In genomic region chr7:28790066-28790806, GRCm38 (mm10) we compare ENCODE assay signal across 9 mouse cellular contexts. TPM values are rescaled to one million over a fixed set of nuclear protein-coding genes. Genes with fewer than 3 reads are reported as not detected.
DNase-seq lines count a peak whose midpoint lies in the region; ATAC-seq and TF ChIP-seq lines count a peak whose summit lies in the region.
"Had no signal": no experiment of that assay in that cellular context is flagged by ENCODE, and none has a peak within 500 bp of the region (broad histone marks: within the 10 kb centered on the region; RNA-seq: fewer than 3 reads in every experiment).

No protein-coding gene starts in this region.

- H3K9ac ChIP-seq in kidney, embryonic 16.5 days (replicated peaks; ENCODE audit: low read length) = no peak overlapping the region
- no peak overlapping the region for H3K9ac ChIP-seq in midbrain, postnatal 0 days (replicated peaks; ENCODE audit: low read length, poor library complexity, severe bottlenecking)

- H3K9me3 ChIP-seq in kidney, embryonic 16.5 days (ENCODE audit: low read length) = no peaks in the 10 kb centered on the region
- no peaks in the 10 kb centered on the region for H3K9me3 ChIP-seq in midbrain, postnatal 0 days (ENCODE audit: low read length)

- TF ChIP-seq CTCF in left cerebral cortex, adult 2 months (IDR thresholded peaks at IDR 0.05) = peak; percentile 4
- peak; percentile 62 for TF ChIP-seq CTCF in midbrain, postnatal 0 days (IDR thresholded peaks at IDR 0.05)

- ATAC-seq in kidney, embryonic 16.5 days (ENCODE audit: low FRiP score, low TSS enrichment) = peak; percentile 52; the same call in 1 of the 2 replicates
- no peak for ATAC-seq in midbrain, postnatal 0 days (ENCODE audit: low FRiP score)

- intact Hi-C loops in left cerebral cortex, adult 2 months (cut with DNase I) = no loop called here
- intact Hi-C loops in left cerebral cortex, postnatal 36 days (cut with DNase I) = no loop called here

- H3K27ac ChIP-seq in left cerebral cortex, adult 2 months = no peak overlapping the region
- 0 out of 2 replicates have a peak overlapping the region, but pooled peaks have one; percentile 11 for H3K27ac ChIP-seq in kidney, embryonic 16.5 days (ENCODE audit: low read length)
- no peak overlapping the region for H3K27ac ChIP-seq in midbrain, postnatal 0 days (ENCODE audit: low read depth, low read length)

- no peaks in the 10 kb centered on the region for H3K27me3 ChIP-seq in kidney, embryonic 16.5 days (ENCODE audit: insufficient read depth, low read length)
- no peaks in the 10 kb centered on the region for H3K27me3 ChIP-seq in midbrain, postnatal 0 days (ENCODE audit: insufficient read depth, low read length)

- H3K4me1 ChIP-seq in kidney, embryonic 16.5 days (ENCODE audit: insufficient read depth, low read length) = peaks cover 8% of the 10 kb centered on the region
- no peaks in the 10 kb centered on the region for H3K4me1 ChIP-seq in midbrain, postnatal 0 days (ENCODE audit: insufficient read depth, low read length)

- no peak overlapping the region for H3K4me3 ChIP-seq in left cerebral cortex, adult 2 months
- H3K4me3 ChIP-seq in kidney, embryonic 16.5 days (ENCODE audit: low read length) = no peak overlapping the region
- no peak overlapping the region for H3K4me3 ChIP-seq in midbrain, postnatal 0 days (ENCODE audit: low read depth, low read length)

- no peak for DNase-seq in left cerebral cortex, adult 2 months (ENCODE audit: extremely low spot score in 1 of 2, low spot score in 2 of 2)
- no peak for DNase-seq in left cerebral cortex, postnatal 36 days (ENCODE audit: low spot score in 2 of 2)
- peak; percentile 70 for DNase-seq in embryo, embryonic 10 days (ENCODE audit: low spot score)
- DNase-seq in midbrain, postnatal 0 days (ENCODE audit: low spot score) = no peak
- no peak for DNase-seq in frontal cortex, postnatal 36 days (ENCODE audit: low spot score in 2 of 2)
- no peak for DNase-seq in spleen, adult 18-20 months
- DNase-seq in adrenal gland, postnatal 10 days = no peak
- DNase-seq: layer of hippocampus, adult 9-11 months had no signal

- no peak overlapping the region for H3K4me2 ChIP-seq in kidney, embryonic 16.5 days (replicated peaks; ENCODE audit: low read depth, low read length)
- no peak overlapping the region for H3K4me2 ChIP-seq in midbrain, postnatal 0 days (ENCODE audit: low read depth, low read length, poor library complexity, severe bottlenecking)

- H3K36me3 ChIP-seq in kidney, embryonic 16.5 days (ENCODE audit: insufficient read depth, low read length) = peaks cover 5% of the 10 kb centered on the region; the same call in 1 of the 2 replicates
- peaks cover 12% of the 10 kb centered on the region for H3K36me3 ChIP-seq in midbrain, postnatal 0 days (ENCODE audit: insufficient read depth, low read length)

- WGBS in kidney, embryonic 16.5 days = 55% methylated on average over 8 of the region's 8 CpGs
- 53% methylated on average over 8 of the region's 8 CpGs for WGBS in midbrain, postnatal 0 days

RNA-seq across cellular contexts. Expression of gene Rinl, which starts 1.5 kb away (rescaled TPM):
- 1 to 10 TPM; 2.7 to 3.1 TPM for total RNA-seq in left cerebral cortex, adult 2 months (2021)
- 1 to 10 TPM; 2.3 to 3.1 TPM for total RNA-seq in left cerebral cortex, postnatal 36 days (2021)
- 7.0 and 7.7 TPM in 2 replicates for polyA plus RNA-seq in kidney, embryonic 16.5 days (2015; fragmentation: Nextera tagmentation; extraction: Ambion mirVana)
- 0.80 and 1.0 TPM in 2 replicates for total RNA-seq in midbrain, postnatal 0 days (2014; rRNA removed)
- 1.9 TPM in 2 replicates for polyA plus RNA-seq in midbrain, postnatal 0 days (2015; fragmentation: Nextera tagmentation; extraction: Ambion mirVana)
- total RNA-seq in adrenal gland, postnatal 10 days (2021) = 1 to 10 TPM; 3.7 to 4.9 TPM

RNA-seq across cellular contexts. Expression of gene Hnrnpl, which starts 18.1 kb away (rescaled TPM):
- 100 to 1,000 TPM; 434 to 438 TPM for total RNA-seq in left cerebral cortex, adult 2 months (2021)
- total RNA-seq in left cerebral cortex, postnatal 36 days (2021) = 100 to 1,000 TPM; 414 to 415 TPM
- polyA plus RNA-seq in kidney, embryonic 16.5 days (2015; fragmentation: Nextera tagmentation; extraction: Ambion mirVana) = 204 and 224 TPM in 2 replicates
- 253 and 265 TPM in 2 replicates for total RNA-seq in midbrain, postnatal 0 days (2014; rRNA removed)
- polyA plus RNA-seq in midbrain, postnatal 0 days (2015; fragmentation: Nextera tagmentation; extraction: Ambion mirVana) = 146 and 175 TPM in 2 replicates
- total RNA-seq in adrenal gland, postnatal 10 days (2021) = 100 to 1,000 TPM; 459 to 528 TPM

RNA-seq across cellular contexts. Expression of gene Nfkbib, which starts 22.9 kb away (rescaled TPM):
- 10 to 100 TPM; 34.8 to 36.8 TPM for total RNA-seq in left cerebral cortex, adult 2 months (2021)
- 10 to 100 TPM; 34.7 to 38.9 TPM for total RNA-seq in left cerebral cortex, postnatal 36 days (2021)
- polyA plus RNA-seq in kidney, embryonic 16.5 days (2015; fragmentation: Nextera tagmentation; extraction: Ambion mirVana) = 48.5 and 53.2 TPM in 2 replicates
- total RNA-seq in midbrain, postnatal 0 days (2014; rRNA removed) = 18.3 and 19.7 TPM in 2 replicates
- polyA plus RNA-seq in midbrain, postnatal 0 days (2015; fragmentation: Nextera tagmentation; extraction: Ambion mirVana) = 58.5 and 65.3 TPM in 2 replicates
- 10 to 100 TPM; 25.1 to 25.3 TPM for total RNA-seq in adrenal gland, postnatal 10 days (2021)

RNA-seq across cellular contexts. Expression of gene Sirt2, which starts 23.7 kb away (rescaled TPM):
- 100 to 1,000 TPM; 119 to 122 TPM for total RNA-seq in left cerebral cortex, adult 2 months (2021)
- total RNA-seq in left cerebral cortex, postnatal 36 days (2021) = 100 to 1,000 TPM; 142 to 169 TPM
- polyA plus RNA-seq in kidney, embryonic 16.5 days (2015; fragmentation: Nextera tagmentation; extraction: Ambion mirVana) = 67.3 and 75.0 TPM in 2 replicates
- total RNA-seq in midbrain, postnatal 0 days (2014; rRNA removed) = 64.8 and 85.9 TPM in 2 replicates
- polyA plus RNA-seq in midbrain, postnatal 0 days (2015; fragmentation: Nextera tagmentation; extraction: Ambion mirVana) = 111 and 120 TPM in 2 replicates
- total RNA-seq in adrenal gland, postnatal 10 days (2021) = 10 to 100 TPM; 68.8 to 74.9 TPM

RNA-seq across cellular contexts. Expression of gene Ccer2, which starts 34.3 kb away (rescaled TPM):
- 1 to 10 TPM; 1.0 to 1.9 TPM for total RNA-seq in left cerebral cortex, adult 2 months (2021)
- total RNA-seq in left cerebral cortex, postnatal 36 days (2021) = 1 to 10 TPM; 1.3 to 2.6 TPM
- polyA plus RNA-seq in kidney, embryonic 16.5 days (2015; fragmentation: Nextera tagmentation; extraction: Ambion mirVana) = not detected in 2 replicates
- not detected in 2 replicates for total RNA-seq in midbrain, postnatal 0 days (2014; rRNA removed)
- polyA plus RNA-seq in midbrain, postnatal 0 days (2015; fragmentation: Nextera tagmentation; extraction: Ambion mirVana) = 1.4 and 1.8 TPM in 2 replicates
- total RNA-seq in adrenal gland, postnatal 10 days (2021) = not detected
